Mouse (Mus musculus) right cerebral cortex, postnatal 14 days (tissue): ENCODE measurements around the gene Parp12.

Experiments
- DNase-seq: peaks from one replicate; pipeline ENCODE4 v3.0.0; 2022

Gene Parp12

DNA sequence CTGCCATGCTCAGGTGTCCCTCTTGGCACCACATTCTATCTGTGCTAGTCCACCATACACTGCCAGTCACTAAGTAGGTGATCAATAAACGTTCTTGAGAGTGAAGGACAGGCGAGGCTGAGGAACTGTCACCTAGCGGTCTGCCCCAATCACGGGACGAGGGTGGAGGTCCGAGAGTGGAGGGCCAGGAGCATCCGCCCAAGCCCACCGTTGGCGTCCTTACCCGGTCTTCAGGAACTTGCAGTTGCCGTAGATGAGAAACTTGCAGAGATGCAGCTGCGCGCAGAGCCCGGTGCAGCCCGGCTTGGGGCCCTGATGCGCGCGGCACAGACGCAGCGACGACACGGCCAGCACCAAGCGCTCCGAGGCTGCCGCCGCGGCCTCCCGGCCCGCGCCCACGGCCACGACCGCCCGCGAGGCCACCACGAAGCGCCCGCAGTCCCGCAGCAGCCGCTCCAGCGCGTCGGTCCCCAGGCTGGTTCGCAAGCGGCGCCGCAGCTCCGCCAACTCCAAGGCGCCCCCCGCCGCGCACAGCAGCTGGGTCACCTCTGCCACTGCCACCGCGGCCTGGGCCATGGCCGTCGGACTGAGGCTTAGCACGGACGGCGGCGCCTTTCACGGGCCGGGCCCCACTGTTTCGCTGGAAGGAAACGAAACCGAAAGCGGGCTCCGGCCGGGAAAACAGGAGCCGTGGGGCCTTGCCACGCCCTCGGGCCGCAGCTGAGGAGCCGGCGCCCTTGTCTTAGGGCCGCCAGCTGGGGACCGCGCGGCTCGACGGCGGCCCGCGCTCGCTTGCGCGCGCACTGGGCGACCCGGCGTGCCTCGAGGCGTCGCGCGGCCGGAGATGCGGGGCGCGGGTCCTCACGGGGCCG, at the start of gene Parp12:
TSS of gene Parp12 (minus strand) at position 766 of the 872 bp plus-strand sequence.
- peak; percentile 61 for DNase-seq

DNA sequence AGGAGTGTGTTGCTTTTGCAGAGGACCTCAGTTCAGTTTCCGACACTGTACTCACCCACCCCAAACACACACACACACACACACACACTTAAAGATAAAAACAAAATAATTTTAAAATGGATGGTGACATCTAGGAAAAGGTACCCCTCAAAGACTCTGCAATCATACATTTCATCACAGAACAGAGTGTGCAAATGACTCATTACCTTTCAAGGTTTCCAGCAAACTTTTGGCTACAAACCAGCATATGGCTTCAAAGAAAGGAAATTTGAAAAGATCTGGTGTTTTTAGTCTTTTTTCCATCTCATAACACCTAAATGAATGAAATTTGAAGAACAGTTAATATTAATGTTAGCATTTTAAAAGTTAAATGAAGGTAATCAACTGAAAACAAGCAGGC, 46.7 kb upstream of the Parp12 start:
- DNase-seq: no peak

DNA sequence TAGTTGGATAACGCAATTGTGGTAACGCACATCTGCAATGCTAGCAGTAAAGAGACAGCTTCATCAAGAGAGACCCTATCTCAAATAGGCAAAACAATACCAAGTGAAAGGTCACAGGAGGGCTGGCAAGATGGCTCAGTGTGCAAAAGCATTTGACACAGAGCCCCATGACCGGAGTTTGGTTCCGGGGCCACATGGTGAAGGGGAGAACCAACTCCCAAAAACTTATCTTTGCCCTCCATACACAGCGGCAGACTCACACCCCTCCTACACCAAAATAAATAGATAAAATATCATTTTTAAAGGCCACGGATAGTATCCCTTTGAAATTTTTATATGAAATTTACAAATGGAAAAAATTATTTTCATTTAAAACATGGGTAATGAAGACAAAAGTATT, 43.8 kb upstream of the Parp12 start:
- DNase-seq: no peak

DNA sequence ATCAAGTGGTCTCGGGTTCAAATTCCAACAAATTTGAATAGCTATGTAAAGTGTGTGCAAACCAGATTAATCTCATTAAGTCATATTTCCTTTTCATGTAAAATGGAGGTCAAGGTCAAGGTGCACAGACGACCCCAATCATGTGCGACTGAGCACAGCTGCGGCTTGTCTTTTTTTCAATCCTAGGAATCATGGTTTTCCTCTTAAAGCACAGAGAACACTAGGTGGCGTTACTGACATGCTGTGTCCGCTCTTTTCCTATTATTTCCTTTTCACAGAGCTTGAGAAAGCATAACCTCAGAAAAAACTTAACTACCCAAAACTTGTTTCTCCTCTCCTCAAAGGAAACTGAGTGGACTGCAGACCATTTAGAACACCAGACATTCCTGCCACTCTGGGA, 27.9 kb upstream of the Parp12 start:
- DNase-seq: no peak

DNA sequence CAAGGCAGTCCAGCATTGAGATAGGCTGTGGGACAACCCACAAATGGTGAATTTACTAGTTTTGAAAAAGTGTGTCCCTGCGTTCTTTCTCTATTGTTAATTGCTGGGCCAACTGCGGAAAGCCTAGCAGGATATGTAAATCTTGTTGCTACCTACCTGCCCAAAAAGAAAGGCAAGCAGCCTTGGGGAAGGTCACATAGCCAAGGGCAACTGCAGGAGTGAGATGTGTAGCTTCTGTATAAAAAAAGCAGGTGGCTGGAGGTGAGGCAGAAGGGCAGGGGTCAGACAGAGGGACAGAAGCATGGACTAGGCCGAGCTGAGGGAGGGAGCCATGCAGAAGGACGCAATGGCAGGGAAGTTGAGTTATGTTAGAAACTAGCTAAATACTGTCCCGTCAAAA, 14.4 kb upstream of the Parp12 start:
- no peak for DNase-seq

DNA sequence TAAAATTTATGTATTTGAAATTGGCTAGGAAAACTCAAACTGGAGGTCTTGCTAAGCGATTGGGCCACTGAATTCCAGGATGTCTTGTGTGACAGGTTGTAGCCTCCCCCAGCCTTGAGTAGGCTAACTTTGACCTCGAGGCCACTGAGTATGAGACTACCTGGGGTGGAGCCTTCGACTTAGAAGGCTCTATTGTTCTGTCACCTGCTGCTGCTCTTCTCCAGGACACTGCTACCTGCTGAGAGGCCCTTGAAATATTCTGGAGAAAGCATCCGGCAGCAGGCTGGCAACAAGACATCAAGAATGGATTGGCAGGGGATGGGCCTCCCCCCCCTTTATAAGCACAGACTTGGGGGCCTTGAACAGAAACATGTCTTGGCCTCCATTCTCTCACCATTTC, 13.3 kb upstream of the Parp12 start:
- DNase-seq: no peak

DNA sequence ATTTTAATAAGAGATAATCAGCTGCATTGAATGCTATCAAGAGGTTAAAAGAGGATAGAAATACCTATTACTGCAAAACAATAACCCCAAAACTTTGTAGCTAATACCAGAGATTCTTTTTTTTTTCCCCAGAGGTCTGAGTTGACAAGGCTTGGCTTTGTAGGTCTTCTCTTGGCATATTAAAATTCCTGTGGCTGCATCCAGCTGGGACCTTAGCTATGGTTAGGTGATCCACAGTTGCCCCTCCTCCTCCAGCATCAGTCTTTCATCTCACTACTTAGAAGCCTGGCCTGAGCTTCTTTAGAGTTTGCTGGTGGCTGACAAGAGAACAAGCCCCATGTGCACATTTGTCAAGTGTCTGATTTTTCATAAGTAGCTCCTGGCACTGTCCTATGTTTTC, 6.6 kb upstream of the Parp12 start:
- no peak for DNase-seq

DNA sequence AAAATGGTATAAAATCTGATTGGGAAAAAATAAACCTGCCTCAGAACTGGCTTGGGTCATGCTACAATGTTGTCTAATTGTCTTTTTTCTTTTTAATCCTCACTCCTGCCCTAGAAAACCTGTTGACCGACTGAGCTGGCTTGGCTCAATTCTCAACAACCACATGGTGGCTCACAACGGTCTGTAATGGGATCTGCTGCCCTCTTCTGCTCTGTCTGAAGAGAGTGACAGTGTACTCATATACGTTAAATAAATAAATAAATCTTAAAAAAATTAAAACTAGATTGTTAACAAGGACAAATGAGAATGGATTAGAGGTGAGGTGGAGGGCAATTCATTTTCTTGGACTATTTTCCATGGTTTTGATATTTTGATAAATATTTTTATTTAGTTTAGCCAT, 2.5 kb upstream of the Parp12 start:
- DNase-seq: no peak

DNA sequence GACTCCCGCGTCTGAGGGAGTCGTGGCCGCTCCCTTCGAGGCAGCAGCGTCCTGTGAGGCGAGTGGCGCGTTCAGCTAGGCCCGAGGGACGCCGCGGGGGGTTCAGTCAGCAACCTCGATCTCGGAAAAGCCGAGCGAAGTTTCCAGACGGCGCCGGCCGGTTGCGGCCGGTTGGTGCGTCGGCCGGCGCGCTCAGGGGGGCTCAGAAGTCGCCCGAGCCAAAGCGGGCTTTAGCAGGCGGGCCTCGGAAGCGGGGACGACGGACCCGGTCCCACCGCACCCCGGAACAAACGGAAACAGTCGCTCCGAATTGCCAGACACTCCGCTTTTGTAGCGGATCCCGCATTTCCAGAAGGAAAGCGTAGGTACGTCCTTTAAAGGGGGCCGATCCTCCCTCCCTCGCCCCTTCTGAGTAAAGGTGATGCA, 320 bp upstream of the Parp12 start:
- peak; percentile 19 for DNase-seq

DNA sequence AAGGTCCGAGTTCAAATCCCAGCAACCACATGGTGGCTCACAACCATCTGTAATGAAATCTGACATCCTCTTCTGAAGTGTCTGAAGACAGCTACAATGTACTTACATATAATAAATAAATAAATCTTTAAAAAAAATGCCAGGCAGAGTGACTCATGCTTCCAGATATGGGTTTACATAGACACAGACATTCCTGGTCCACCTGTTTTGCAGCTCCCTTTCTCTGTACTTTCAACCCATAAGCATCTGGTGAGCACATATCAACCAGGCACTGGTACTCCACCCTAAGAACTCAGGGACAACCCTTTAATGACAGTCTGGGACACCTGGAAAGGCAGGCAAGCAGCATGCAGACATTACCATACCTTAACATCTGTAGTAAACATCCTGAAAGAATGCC, 2.7 kb downstream of the Parp12 start:
- no peak for DNase-seq

DNA sequence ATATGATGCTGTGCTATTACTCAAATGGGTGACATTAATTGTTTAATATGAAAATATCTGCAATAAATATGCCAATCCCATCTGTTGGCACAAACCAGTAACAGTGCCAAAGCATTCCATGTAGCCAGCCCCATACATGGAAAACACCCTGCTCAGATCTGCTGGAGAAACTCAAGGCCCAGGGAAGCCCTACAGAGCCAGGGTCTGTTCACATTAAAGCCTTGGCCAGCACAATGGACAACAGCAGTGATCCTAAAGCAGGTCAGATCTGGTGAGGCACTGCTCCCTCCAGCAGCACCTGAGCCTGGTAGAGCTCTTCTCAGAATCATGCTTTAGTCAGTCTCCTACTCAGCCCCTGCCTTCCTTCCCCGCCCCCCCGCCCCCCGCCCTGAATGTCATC, 5.0 kb downstream of the Parp12 start:
- no peak for DNase-seq

DNA sequence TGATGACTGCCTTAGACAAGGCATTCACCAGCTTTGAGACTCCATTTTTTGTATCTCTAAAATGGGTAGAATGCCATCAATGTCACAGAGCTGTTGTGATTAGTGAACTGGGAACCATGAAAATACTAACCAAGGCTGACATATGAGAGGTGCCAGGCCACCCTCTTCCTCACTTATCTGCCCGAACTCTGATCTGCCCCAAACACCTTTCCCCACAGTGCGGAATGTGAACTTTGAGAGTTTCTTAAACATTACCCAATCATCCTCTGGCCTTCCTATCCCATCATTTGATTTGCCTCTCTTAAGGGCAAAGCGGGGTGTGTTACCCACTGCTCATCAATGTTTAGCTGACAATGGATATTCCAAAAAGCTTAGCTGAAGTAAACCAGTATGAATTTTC, 5.4 kb downstream of the Parp12 start:
- no peak for DNase-seq

DNA sequence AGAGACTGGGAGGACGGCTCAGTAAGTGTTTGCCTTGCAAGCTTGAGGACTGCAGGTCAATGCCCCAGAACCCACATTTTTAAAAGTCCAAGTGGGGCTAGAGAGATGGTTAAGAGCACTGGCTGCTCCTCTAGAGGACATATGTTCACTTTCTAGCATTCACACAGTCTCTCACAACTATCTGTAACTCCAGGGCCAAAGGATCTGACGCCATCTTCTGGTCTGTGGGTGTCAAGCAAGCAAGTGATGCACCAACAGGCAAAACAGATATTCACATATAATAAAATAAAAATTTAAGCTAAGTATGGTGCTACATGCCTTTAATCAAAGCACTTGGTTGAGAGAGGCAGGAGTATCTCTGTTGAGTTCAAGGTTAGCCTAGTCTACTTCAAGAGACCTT, 11.3 kb downstream of the Parp12 start:
- DNase-seq: no peak

DNA sequence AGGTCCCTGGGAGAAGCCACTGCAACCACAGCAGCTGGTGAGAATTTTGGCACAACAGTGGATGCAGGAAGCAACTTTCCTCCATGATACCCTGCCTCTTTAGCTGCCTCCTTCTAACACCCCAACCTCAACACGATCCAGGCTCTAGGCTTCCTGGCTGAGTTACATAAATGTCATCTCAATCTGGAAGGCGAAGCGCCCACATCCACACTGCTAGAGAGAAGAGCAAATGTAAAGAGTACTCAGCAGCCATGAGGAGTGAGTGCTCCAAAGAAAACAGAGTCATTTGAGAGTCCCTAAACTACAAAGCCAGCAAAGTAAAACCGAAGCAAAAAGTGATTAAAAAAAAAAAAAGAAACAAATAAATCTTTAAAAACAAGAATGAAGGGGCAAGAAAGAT, 13.5 kb downstream of the Parp12 start:
- no peak for DNase-seq

DNA sequence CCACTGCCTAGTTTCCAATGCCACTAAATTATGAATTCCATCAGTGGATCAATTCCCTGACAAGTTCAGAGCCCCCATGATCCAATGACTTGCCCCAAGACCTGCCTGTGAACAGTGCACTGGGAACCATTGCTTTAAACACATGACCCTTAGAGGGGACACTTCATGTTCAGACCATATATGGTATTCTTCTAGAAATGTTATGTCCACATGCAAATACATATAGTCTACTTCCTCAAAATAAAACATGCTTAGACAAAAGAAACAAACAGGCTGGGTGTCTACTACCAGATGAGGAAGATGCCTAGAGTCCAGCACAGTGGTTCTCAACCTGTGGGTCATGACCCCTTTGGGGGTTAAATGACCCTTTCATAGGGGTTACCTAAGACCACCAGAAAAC, 41.7 kb downstream of the Parp12 start:
- no peak for DNase-seq

DNA sequence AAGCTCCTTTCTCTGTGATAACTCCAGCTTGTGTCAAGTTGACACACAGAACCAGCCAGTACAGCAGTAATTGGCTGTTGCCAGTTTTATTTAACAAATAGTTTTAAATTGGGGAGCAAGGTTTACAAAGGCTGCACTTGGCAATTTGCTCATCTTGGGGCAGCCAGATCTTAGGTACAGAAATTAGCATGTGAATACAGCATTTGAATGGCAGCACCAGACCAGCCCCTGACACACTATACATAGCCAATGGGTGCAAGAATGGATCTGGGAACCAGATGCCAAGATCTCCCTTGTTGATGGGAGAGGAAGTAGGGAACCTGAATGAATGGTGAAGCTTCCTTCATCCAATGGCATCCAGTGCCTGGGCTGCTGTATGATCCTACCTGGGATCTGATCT, 44.0 kb downstream of the Parp12 start:
- no peak for DNase-seq

DNA sequence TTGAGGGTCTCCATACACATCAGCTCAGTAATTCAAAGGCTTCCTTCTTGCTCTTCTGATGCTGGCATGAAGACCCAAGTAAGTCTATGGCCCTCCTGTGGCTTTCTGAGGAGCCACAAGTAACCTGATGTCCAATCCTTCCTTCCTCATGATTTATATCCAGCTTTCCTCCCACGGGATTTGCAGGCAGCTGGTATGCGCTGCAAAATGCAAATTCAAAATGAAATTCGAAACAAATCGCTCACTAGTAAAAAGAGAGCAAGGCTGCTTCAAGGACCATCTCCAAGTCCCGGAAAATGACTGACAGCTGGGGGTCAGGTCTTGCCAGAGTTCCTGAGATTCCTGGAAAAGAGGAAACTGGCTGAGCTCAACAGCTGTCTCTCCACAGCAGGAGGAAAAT, 45.5 kb downstream of the Parp12 start:
- no peak for DNase-seq

DNA sequence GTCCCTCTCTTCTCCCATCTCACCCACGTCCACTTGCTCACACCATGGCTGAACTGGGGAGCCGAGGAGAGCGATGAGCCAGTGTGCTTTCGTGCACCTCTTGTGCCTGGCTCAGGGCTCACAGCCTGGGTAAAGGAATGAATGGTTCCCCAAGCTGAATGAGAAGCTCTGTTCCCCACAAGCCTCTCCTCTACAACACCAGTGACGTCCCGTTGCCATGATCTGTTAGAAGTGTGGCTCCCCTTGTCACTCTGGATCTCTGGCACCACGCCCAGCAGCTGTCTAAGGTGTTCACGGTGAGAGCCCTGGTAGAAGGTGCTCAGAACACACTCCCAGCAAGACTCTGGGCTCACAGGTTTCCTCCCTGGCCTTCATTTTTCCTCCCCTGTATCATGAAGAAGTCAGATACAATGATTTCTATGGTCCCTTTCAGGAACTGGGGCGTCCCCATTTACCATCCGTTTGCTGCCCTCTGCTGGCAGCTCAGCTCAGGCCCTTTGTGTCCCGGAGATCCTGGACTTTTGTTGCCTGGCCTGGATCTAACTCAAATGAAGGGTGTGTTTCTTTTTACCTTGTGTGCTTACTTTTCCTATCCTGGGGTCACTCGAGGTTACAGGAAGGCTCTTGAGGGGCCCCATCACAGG, 51.1 kb downstream of the Parp12 start:
- peak; percentile 93 for DNase-seq

DNA sequence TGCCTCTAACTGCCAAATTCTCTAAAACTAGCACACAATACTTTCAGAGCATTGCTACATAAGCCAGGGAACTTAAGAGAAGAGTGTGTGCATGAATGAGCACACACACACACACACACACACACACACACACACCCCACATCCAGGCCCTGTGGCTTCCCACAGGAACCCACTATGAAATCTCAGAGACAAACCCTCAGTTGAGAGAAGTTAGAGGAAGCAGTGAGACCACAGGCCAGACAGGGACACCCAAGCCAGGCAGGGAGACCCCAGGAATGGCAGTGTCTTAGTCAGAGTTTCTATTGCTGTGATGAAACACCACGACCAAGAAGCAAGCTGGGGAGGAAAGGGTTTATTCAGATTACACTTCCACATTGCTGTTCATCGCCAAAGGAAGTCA, 54.6 kb downstream of the Parp12 start:
- no peak for DNase-seq

DNA sequence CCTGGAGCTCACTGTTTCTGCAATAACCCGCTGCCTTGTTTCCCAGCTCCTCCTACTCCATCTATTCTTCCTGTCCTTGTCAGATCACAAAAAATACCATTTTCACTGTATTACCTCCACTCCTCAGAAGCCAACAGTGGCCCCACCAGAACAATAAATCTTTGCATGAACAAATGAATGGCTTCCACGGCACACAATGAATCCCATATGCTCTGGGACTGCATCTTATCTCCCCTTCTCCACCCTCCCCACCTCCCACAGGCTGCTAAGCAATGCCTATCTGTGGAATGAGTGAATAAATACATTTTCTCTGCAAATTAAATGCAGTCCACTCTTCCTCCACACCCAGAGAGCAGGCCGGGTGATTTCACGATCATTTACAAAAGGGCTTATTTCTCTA, 57.0 kb downstream of the Parp12 start:
- no peak for DNase-seq

DNA sequence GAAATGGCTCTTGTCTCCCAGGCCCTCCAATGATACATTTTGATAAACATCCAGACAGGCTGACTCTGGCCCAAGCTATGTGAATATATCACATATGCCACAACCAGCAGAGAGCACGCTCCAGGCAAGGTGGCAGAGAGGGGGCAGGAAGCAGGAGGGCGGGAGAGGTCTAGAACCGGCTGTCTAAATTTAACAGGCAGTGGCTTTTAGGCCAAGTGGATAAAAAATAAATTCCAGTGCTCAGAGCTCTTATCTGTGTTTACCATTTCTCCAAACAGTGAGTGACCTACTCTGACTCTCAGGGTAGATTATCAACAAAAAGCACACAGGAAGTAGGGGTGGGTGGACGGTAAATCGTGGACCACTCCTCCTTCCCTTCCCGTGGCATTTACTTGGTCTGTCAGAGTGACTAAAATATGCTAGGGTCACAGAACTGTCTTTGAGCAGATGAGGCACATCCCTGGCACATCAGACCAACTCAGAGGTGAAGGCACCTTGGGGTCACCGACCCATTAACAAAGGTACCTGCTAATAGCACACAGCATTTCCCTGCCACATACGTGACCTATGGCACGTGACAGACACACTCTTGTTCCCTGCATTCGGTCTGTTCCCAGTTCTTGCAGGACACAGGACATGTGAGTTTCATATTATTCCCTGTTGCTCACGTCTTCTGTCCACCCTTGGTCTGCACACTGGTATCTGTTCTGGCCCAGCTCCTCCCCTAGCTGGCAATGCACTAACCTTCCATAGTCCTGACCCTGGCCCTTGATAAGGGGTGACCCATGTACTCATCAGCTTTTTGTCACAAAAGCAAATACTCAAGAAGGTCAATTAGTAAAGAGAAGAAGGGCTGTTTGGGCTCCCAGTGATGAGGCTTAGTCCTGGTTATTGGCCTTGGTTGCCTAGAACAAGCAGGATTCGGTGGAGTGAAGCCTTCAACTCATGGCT, 58.3 kb downstream of the Parp12 start:
- no peak for DNase-seq

DNA sequence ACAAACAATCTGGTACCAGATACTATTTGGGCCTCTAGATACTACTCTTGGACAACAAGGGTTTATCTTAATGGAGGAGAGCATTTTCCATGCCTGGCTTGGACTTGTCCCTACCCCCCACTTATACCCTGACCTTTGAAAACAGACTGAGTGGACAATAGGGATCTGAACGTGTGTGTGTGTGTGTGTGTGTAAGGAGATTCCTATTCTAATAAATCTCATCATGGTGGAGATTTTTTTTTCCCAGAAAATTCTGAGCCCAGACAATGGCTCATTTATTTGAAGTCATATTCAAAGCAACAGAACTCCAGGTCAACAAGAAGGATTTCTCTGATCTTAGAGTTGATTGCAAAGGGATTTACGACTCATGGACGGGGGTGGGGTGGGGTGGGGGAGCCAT, 59.2 kb downstream of the Parp12 start:
- DNase-seq: no peak

DNA sequence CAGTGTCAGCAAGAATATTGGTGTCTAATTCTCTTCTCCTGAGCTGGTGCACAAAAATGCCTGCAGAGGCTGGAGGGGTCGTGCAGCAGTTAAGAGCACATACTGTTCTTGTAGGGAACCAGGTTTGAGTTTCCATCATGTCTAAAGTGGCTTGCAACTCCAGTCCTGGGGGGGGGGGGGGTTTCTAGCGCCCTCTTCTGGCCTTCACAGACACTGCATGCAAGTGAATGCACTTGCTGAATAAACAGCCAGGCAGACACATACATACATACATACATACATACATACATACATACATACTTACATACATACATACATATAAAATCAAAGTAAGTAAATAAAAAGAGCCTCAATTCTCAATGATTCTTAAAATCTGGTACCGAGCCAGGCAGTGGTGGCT, 59.8 kb downstream of the Parp12 start:
- no peak for DNase-seq

DNA sequence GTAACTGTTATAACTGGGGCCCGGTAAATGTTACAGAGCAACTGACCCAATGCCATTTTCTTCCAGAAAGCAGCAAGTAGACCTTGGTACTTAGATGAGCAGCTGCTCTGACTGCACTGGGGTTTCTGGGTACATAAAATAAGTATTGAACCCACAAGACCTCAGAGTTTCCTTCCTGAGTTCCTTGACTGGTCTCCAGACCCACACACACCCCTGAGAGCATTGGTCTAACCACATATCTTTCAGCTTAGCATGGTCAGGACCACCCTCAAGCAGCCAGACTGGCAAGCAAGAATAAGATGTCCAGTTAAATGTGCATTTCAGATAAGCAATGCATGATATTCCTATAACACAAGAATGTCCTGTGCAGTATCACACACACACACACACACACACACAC, 61.0 kb downstream of the Parp12 start:
- DNase-seq: no peak
